Mouse (Mus musculus): ENCODE measurements around the gene Usp19. TPM values are rescaled to one million over a fixed set of nuclear protein-coding genes. Genes with fewer than 3 reads are reported as not detected.
A peak's percentile ranks its signal among the peaks of the same experiment; 100 is the strongest.

Usp19 gene
- polyA plus RNA-seq, 1 experiment from 2014 or later: 94.3 TPM

DNA sequence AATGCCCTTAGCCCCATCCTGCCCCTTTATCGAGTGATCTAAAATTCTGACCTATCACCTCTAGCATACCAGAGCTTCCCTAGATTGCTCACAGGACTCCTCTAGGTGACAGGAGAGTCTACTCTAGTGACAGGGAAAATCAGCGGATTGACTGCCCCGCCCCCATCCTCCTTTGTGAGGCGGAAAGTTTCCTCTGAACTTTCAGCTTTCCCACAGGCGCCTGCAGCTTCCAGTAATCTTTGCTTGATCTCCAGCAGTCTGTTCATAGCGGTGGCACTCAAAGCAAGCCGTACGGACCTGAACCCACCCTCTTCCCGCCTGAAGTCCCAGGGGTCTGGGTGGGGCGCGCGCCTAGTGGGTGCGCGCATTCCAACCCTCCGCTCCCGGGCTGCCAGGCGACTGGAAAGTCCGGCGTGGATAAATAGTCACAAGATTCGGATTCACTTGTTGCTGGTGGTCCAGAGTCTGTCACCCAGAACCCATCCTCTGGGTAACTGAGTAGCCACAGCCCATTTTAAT lies 11.7 kb upstream of the Usp19 start:
- H3K9me3 ChIP-seq: no peaks in the 10 kb centered on the region
- under 1% methylated on average over 20 of the region's 20 CpGs for WGBS
- no peak overlapping the region; the same call in 1 of the 2 replicates for H3K9ac ChIP-seq
- ATAC-seq (replicated peaks): 0 out of 2 replicates have a peak, but pooled peaks have one; percentile 53
- H3K4me2 ChIP-seq: peak overlapping the region; percentile 54
- 0 out of 2 replicates have a peak overlapping the region, but pooled peaks have one; percentile 14 for H3K27ac ChIP-seq
- H3K36me3 ChIP-seq (replicated peaks): no peaks in the 10 kb centered on the region
- H3K4me1 ChIP-seq: peaks cover 18% of the 10 kb centered on the region
- peak overlapping the region; percentile 35 for H3K4me3 ChIP-seq
- H3K27me3 ChIP-seq (replicated peaks): no peaks in the 10 kb centered on the region

- no peaks in the 10 kb centered on the region for H3K27me3 ChIP-seq (replicated peaks)
- H3K9ac ChIP-seq: no peak overlapping the region
- 0 out of 2 replicates have a peak, but pooled peaks have one; percentile 8 for ATAC-seq (replicated peaks)
- H3K4me2 ChIP-seq: peak overlapping the region; percentile 54
- no peaks in the 10 kb centered on the region for H3K9me3 ChIP-seq
- H3K4me3 ChIP-seq: peak overlapping the region; percentile 35
- H3K27ac ChIP-seq: no peak overlapping the region
- 18% methylated on average over 11 of the region's 11 CpGs for WGBS
- no peaks in the 10 kb centered on the region for H3K36me3 ChIP-seq (replicated peaks)
- peaks cover 18% of the 10 kb centered on the region for H3K4me1 ChIP-seq
Observed at GRCm38 (mm10) chr9:108479241-108479640, 11.2 kb upstream of the Usp19 start.

GRCm38 (mm10) chr9:108479721-108480351 lies 10.6 kb upstream of the Usp19 start, which contains the start of gene Lamb2:
Gene Lamb2, plus strand, starts transcription at chr9:108479736.
- H3K4me2 ChIP-seq: peak within 1 kb of the TSS; percentile 54
- H3K4me1 ChIP-seq: peaks cover 18% of the 10 kb centered on the region
- H3K27me3 ChIP-seq (replicated peaks): no peaks in the 10 kb centered on the region
- peak; percentile 60; the same call in 1 of the 2 replicates for ATAC-seq (replicated peaks)
- H3K9me3 ChIP-seq: no peaks in the 10 kb centered on the region
- 8% methylated on average over 10 of the region's 10 CpGs for WGBS
- H3K27ac ChIP-seq: 0 out of 2 replicates have a peak within 1 kb of the TSS, but pooled peaks have one; percentile 45
- H3K36me3 ChIP-seq (replicated peaks): no peaks in the 10 kb centered on the region
- H3K9ac ChIP-seq: peak within 1 kb of the TSS; percentile 8
- peak within 1 kb of the TSS; percentile 35 for H3K4me3 ChIP-seq

DNA sequence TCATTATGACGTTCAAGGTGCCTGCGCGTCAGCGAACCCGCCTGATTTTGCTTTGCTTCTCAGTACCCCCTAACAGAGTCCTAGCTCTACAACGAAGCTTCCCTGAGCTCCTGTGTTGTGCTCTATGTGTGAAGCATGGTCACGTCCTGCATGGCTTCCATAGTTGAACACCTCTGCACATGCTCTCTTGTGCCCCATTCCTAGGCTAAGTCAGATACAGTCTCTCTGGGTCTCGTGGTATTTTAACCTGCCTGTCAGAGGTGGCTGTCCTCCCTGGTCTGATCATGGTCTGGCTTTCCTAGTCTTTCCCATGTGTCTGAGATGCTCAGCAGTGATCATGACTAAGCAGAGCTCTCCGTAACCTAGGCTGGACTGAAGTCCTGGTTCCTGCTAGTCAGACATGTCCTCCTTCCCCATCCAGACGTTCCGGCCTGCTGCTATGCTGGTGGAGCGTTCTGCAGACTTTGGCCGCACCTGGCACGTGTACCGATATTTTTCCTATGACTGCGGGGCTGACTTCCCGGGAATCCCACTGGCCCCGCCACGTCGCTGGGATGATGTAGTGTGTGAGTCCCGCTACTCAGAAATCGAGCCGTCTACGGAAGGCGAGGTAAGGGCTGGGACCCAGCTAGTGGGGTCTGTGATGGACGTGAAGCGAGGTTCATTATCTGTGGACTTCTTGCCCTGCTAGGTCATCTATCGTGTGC lies 9.4 kb upstream of the Usp19 start:
- Histone ChIP-seq H3K36me3 (replicated peaks) (no peaks in the 10 kb centered on the region), H3K4me3 (no peak overlapping the region), H3K9ac (no peak overlapping the region), H3K9me3 (no peaks in the 10 kb centered on the region), H3K27ac (no peak overlapping the region), H3K4me2 (0 out of 2 replicates have a peak overlapping the region, but pooled peaks have one; percentile 54), H3K27me3 (replicated peaks) (no peaks in the 10 kb centered on the region), H3K4me1 (peaks cover 18% of the 10 kb centered on the region)
- WGBS: 92% methylated on average over 28 of the region's 28 CpGs
- ATAC-seq (replicated peaks): no peak

- no peak for ATAC-seq (replicated peaks)
- Histone ChIP-seq H3K9ac (no peak overlapping the region), H3K4me1 (peaks cover 18% of the 10 kb centered on the region), H3K27me3 (replicated peaks) (no peaks in the 10 kb centered on the region), H3K36me3 (replicated peaks) (no peaks in the 10 kb centered on the region), H3K27ac (no peak overlapping the region), H3K9me3 (no peaks in the 10 kb centered on the region), H3K4me2 (no peak overlapping the region), H3K4me3 (no peak overlapping the region)
- 90% methylated on average over 19 of the region's 19 CpGs for WGBS
Observed at GRCm38 (mm10) chr9:108481520-108482210, 8.7 kb upstream of the Usp19 start.

GRCm38 (mm10) chr9:108483051-108483790 lies 7.2 kb upstream of the Usp19 start:
- no peak overlapping the region for H3K9ac ChIP-seq
- H3K9me3 ChIP-seq: no peaks in the 10 kb centered on the region
- ATAC-seq (replicated peaks): no peak
- 91% methylated on average over 18 of the region's 18 CpGs for WGBS
- H3K4me2 ChIP-seq: no peak overlapping the region
- H3K27ac ChIP-seq: no peak overlapping the region
- H3K4me3 ChIP-seq: no peak overlapping the region
- no peaks in the 10 kb centered on the region for H3K27me3 ChIP-seq (replicated peaks)
- no peaks in the 10 kb centered on the region for H3K36me3 ChIP-seq (replicated peaks)
- peaks cover 18% of the 10 kb centered on the region for H3K4me1 ChIP-seq

- Histone ChIP-seq H3K9ac (no peak overlapping the region), H3K27me3 (replicated peaks) (no peaks in the 10 kb centered on the region), H3K4me1 (peaks cover 12% of the 10 kb centered on the region), H3K36me3 (replicated peaks) (no peaks in the 10 kb centered on the region), H3K9me3 (no peaks in the 10 kb centered on the region), H3K27ac (no peak overlapping the region), H3K4me3 (no peak overlapping the region), H3K4me2 (no peak overlapping the region)
- no peak for ATAC-seq (replicated peaks)
- 95% methylated on average over 15 of the region's 15 CpGs for WGBS
Observed at GRCm38 (mm10) chr9:108484021-108484420, 6.4 kb upstream of the Usp19 start.

DNA sequence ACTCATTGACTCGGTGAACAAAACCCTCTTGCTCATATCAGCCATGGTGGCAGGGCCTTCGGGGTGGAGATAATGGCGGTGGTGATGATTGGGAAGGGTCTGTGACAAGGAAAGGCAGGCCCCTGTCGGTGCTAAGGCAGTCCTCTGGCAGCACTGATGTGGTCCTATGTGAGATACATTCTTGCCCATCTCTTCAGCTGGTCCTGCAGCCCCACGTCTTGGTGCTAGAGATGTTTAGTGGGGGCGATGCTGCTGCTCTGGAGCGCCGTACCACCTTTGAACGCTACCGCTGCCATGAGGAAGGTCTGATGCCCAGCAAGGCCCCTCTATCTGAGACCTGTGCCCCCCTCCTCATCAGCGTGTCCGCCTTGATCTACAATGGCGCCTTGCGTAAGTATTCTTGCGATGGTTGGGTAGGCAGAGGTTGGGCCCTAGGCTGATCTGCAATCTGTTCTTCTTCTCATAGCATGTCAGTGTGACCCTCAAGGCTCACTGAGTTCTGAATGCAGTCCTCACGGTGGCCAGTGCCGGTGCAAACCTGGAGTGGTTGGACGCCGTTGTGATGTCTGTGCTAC lies 5.0 kb upstream of the Usp19 start:
- H3K9me3 ChIP-seq: no peaks in the 10 kb centered on the region
- 95% methylated on average over 19 of the region's 19 CpGs for WGBS
- ATAC-seq (replicated peaks): no peak
- no peak overlapping the region for H3K27ac ChIP-seq
- no peaks in the 10 kb centered on the region for H3K27me3 ChIP-seq (replicated peaks)
- H3K4me1 ChIP-seq: peaks cover 8% of the 10 kb centered on the region
- no peak overlapping the region for H3K4me3 ChIP-seq
- H3K36me3 ChIP-seq (replicated peaks): no peaks in the 10 kb centered on the region
- no peak overlapping the region; the same call in 1 of the 2 replicates for H3K9ac ChIP-seq
- no peak overlapping the region for H3K4me2 ChIP-seq

DNA sequence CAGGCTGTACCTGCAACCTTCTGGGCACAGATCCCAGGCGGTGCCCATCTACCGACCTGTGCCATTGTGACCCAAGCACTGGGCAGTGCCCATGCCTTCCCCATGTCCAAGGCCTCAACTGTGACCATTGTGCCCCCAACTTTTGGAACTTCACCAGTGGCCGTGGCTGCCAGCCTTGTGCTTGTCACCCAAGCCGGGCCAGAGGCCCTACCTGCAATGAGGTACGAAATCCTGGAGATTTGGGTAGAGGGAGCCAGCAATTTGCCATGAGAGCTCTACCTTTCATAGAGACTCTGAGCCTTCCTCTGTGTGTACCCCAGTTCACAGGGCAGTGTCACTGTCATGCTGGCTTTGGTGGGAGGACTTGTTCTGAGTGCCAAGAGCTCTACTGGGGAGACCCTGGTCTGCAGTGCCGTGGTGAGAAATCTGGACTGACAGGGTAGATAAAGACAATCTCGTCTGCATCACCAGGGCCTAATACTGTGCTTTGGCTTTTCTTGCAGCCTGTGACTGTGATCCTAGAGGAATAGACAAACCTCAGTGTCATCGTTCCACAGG lies 3.4 kb upstream of the Usp19 start:
- H3K9ac ChIP-seq: no peak overlapping the region
- WGBS: 93% methylated on average over 8 of the region's 8 CpGs

GRCm38 (mm10) chr9:108488403-108488802 lies 2.0 kb upstream of the Usp19 start:
- peaks cover 6% of the 10 kb centered on the region; the same call in 1 of the 2 replicates for H3K36me3 ChIP-seq (replicated peaks)
- 95% methylated on average over 17 of the region's 17 CpGs for WGBS
- no peak overlapping the region for H3K4me3 ChIP-seq
- no peak overlapping the region for H3K4me2 ChIP-seq
- H3K9me3 ChIP-seq: no peaks in the 10 kb centered on the region
- H3K27me3 ChIP-seq (replicated peaks): no peaks in the 10 kb centered on the region
- H3K27ac ChIP-seq: no peak overlapping the region
- peaks cover 25% of the 10 kb centered on the region for H3K4me1 ChIP-seq
- no peak overlapping the region for H3K9ac ChIP-seq
- ATAC-seq (replicated peaks): no peak

More for the DNA sequence above, 3.4 kb upstream of the Usp19 start:
- no peak for ATAC-seq (replicated peaks)
- Histone ChIP-seq H3K27ac (no peak overlapping the region), H3K4me1 (peaks cover 17% of the 10 kb centered on the region), H3K4me2 (no peak overlapping the region), H3K9me3 (no peaks in the 10 kb centered on the region), H3K27me3 (replicated peaks) (no peaks in the 10 kb centered on the region), H3K36me3 (replicated peaks) (no peaks in the 10 kb centered on the region), H3K4me3 (no peak overlapping the region)

- H3K9ac ChIP-seq: no peak overlapping the region
- peaks cover 25% of the 10 kb centered on the region for H3K4me1 ChIP-seq
- no peaks in the 10 kb centered on the region for H3K27me3 ChIP-seq (replicated peaks)
- no peaks in the 10 kb centered on the region for H3K9me3 ChIP-seq
- no peak for ATAC-seq (replicated peaks)
- H3K4me3 ChIP-seq: no peak overlapping the region
- H3K4me2 ChIP-seq: no peak overlapping the region
- H3K27ac ChIP-seq: no peak overlapping the region
- H3K36me3 ChIP-seq (replicated peaks): peaks cover 14% of the 10 kb centered on the region
- WGBS: 97% methylated on average over 20 of the region's 20 CpGs
Observed at GRCm38 (mm10) chr9:108489215-108489614, 1.2 kb upstream of the Usp19 start.
